Mouse (Mus musculus): ENCODE results near the gene Megf8.

DNA sequence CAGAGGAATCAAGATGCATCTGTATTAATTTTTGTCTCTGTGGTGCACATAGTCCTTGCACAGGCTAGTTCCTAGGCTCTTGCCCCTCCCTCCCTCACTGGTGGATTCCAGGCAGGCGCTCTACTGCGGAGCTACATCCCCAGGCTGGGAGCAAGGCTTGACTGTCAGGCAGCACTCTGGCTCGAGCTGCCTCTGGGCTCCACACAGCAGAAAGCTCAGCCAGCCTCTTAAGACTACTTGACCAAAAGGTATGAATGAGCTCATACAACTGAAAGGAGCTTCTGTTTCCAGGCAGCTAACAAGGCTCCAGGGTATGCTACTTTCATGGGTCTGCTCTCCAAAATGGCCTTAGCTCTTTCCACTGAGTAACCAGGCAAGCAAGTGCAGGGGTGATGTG lies 64.3 kb downstream of the Megf8 start:
- TF ChIP-seq MAFK (IDR thresholded peaks at IDR 0.05; ENCODE audit: insufficient read depth, low read depth, low read length) (no peak), ZC3H11A (IDR thresholded peaks at IDR 0.05; ENCODE audit: borderline replicate concordance, low read depth, low read length) (no peak), CHD2 (IDR thresholded peaks at IDR 0.05; ENCODE audit: low read depth, low read length) (no peak), HCFC1 (IDR thresholded peaks at IDR 0.05; ENCODE audit: borderline replicate concordance, insufficient read depth, low read length) (no peak)
